Mouse (Mus musculus): ENCODE results near the gene Tmem222.

Tmem222 gene

DNA sequence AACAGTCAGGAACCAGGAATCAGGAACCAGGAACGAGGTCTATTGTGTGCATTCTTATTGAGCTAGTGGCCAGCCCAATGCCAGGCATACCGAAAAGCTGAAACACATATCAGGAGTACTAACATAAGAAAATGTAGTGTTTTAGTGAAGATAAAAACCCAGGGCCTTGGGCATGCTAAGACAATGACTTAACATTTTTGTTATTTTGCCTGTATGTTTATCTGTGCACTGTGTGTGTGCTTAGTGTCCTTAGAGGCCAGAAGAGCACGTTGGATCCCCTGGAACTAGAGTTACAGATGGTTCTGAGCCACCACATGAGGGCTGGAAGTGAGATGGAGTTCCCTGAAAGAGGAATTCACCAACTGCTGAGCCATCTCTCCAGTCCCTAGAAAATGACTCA lies 7.7 kb upstream of the Tmem222 start:
- no peak for DNase-seq (ENCODE audit: low read depth)

DNA sequence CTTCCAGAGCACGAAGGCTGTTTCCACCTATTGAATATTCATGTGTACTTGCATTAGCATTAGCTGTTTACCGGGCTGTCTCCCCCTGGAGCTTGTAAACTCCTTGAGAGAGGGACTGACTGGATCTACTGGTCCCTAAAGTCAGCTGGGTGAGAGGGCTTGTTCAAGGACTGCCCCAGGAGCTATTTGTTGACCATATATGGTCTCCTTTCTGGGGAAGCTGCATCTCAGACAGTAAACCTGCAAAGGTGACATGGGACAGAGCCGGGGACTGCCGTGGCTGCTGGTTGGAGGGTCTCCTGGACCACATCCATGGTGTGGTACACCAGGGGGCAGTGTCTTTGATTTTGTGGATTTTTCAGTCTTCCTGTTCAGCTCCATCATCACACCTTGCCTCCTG lies 5.1 kb upstream of the Tmem222 start:
- DNase-seq (ENCODE audit: low read depth) = no peak

GRCm38 (mm10) chr4:133281951-133282481 lies 4.4 kb upstream of the Tmem222 start:
- no peak for DNase-seq (ENCODE audit: low read depth)

DNA sequence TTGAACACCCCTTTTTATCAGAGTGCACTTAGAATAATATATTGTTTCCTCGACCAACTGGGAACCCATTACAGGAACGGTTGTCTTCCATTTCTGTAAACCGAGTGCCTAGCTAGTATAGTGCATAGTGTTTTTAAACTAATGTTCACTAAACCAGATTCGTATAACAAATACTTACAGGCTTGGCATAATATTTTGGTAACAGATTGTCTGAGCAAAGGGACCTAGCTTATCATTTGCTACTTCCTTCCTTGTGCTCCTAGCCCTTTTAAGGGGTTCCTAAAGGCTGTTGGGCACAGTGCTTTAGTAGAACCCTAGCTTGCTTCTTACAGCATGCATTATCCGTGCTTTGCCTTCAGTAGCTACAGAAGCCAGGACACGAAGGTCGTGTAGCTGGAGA lies 3.9 kb upstream of the Tmem222 start:
- DNase-seq (ENCODE audit: low read depth) = no peak

- DNase-seq (ENCODE audit: low read depth) = no peak
Observed at GRCm38 (mm10) chr4:133278482-133278881, 890 bp upstream of the Tmem222 start.

GRCm38 (mm10) chr4:133278067-133278466 lies 475 bp upstream of the Tmem222 start:
- DNase-seq (ENCODE audit: low read depth) = no peak

DNA sequence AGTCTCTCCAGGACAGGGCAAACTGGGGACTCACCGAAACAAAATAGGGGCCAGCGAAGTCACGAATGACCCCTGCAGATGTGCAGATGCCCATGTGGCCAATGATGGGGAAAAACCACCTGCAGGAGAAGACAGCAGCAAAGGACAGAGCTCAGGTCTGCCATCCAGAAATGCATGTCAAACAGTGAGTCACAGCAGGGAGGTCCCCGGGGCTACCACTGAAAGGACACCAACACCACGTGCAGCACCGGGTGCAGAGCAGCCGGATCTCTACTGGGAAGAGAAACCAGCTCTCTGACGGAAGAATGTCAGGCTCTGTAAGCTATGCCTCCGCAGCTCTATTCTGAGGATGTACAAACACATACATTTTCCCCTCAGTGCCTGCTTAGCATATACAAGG lies 6.7 kb downstream of the Tmem222 start:
- DNase-seq (ENCODE audit: low read depth) = no peak

DNA sequence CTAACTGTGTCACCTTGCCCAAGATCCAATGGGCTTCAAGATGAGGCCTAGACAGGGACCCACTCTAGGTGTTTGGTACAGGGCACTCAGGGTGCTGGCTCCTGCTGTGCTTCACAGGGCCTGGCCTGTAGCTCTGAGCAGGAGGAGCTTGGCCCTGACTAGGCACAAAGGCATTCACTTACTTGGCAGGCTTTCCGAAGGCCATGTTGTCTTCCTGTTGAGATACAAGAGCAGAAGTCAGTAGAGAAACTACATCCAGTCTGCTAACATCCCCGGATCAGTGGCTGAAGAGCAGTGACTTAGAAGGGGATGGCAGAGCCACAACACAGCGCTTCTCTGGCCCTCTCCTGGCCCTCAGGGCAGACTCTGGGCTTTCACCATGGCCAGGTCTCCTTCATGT lies 8.0 kb downstream of the Tmem222 start:
- DNase-seq (ENCODE audit: low read depth) = peak; percentile 44

DNA sequence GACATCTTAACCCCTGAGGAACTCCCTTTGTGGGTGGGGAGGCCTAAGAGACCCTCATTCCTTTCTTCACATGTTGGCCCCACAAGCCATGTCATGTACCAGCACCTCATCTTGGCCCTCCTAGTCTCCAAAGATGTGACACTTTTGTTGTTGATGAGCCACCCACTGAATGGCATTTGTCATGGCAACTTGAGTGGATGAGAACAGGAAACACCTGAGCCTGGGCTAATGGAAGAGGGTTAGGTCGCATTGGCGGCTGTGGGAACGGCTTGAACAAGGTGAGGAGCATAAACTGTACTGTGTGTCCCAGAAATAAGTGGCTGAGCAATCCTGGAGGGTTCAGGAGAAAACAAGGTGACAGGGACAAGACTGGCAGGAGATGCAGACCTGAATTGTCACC lies 8.7 kb downstream of the Tmem222 start:
- DNase-seq (ENCODE audit: low read depth) = no peak

- DNase-seq (ENCODE audit: low read depth) = no peak
Observed at GRCm38 (mm10) chr4:133266248-133266880, 11.2 kb downstream of the Tmem222 start.

GRCm38 (mm10) chr4:133265759-133266158 lies 11.8 kb downstream of the Tmem222 start:
- DNase-seq (ENCODE audit: low read depth) = no peak

GRCm38 (mm10) chr4:133265297-133265696 lies 12.3 kb downstream of the Tmem222 start:
- DNase-seq (ENCODE audit: low read depth) = no peak

- no peak for DNase-seq (ENCODE audit: low read depth)
Observed at GRCm38 (mm10) chr4:133264559-133264958, 13.0 kb downstream of the Tmem222 start.

DNA sequence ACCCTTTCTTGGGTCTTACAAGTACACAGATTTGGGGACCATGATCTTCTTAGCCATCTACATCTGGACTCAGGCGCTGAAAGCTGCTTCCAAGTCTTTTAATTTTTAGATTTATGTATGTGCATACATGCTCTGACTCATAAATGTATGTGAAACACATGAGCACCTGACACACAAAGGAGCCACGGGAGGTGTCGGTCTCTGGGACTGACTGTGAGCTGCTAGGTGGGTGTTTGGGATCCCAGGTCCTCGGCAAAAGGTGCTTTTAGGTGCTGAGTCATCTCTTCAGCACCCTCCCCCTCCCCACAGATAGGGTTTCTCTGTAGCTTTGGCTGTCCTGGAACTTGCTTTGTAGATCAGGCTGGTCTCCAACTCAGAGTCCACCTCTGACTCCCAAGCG lies 13.8 kb downstream of the Tmem222 start:
- no peak for DNase-seq (ENCODE audit: low read depth)

- no peak for DNase-seq (ENCODE audit: low read depth)
Observed at GRCm38 (mm10) chr4:133262882-133263281, 14.7 kb downstream of the Tmem222 start, which contains the start of gene Sytl1. Gene Sytl1 (minus strand): TSS chr4:133263113.

DNA sequence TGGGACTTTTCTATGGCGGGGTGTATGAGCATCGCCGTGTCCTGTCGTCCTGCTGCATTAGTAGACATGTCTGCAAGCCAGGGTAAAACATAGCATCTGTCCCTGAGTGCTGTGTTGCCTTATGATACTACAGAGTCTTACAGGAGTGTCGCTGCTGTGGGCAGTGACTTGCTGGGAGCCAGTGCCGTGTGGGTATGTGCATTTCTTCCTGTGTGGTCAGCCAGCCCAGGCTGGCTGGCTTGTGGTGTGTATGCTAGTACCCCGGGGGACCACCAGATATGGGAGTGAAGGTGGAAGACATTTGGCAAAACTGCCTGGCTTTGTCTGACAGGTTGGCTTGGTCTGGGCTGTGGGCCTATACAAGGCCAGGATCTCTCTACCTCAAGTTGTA lies 15.2 kb downstream of the Tmem222 start:
- DNase-seq (ENCODE audit: low read depth) = no peak

DNA sequence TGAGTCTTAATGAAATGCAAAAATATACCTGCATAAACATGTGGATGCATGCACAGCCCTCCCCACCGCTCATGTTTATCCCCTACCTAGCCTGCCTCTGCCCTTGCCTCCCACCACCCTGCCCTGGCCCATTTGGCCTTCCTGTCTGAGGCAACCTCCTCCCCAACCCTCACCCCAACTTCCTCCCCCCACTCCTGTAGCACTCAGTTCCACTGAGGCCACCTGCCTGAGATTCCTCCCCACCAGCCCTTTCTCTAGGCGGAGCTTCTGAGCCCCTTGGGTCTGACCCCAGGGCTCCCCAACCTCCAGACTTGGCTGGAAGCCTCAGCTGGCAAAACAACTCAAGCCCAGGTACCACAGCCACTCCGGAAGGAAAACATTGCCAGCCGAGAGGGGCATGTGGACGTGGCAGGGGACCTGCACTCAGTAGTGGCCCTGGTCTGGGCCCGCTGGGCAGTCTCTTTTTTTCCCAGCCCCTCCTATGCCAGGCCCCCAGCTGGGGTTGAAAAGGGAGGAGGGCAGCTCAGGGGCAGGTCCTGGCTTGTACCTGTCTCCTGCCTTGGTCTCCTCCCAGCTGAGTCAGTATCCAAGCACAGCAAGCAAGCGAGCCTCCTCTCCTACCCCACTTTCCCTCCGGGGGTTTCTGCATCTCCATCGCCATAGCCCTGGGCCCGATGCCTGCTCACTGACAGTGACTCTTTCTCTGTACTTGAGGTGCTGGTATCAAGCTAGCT lies 15.8 kb downstream of the Tmem222 start:
- DNase-seq (ENCODE audit: low read depth) = no peak

DNA sequence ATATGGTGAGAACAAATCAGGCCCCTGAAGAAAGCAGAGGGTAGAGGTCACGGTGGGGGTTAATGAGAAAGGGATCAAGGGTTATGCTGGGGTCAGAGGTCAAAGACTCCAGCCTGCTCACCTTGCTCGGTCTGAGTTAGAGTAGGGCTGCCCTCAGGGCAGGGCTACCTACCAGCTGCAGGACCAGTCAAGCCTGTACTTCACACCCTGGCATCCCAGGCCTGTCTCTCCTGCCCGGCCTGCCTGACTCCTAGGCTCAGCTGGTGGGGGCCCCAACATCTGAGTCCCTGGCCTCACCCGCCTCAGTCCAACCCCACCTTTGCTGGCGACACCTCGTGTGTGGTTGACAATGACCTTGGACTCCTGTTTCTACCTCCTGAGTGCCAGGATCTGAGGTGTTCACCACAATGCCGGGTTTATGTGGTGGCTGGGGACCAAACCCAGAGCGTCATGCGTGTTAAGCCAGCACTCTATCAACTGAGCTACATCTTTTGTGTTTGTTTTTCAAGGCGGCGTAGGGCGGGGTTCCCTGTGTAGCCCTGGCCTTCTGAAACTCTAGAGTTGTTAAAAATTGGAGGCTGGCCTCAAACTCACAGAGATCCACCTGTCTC lies 19.7 kb downstream of the Tmem222 start:
- DNase-seq (ENCODE audit: low read depth) = no peak

- no peak for DNase-seq (ENCODE audit: low read depth)
Observed at GRCm38 (mm10) chr4:133257230-133257629, 20.4 kb downstream of the Tmem222 start.

- no peak for DNase-seq (ENCODE audit: low read depth)
Observed at GRCm38 (mm10) chr4:133256820-133257219, 20.8 kb downstream of the Tmem222 start.

DNA sequence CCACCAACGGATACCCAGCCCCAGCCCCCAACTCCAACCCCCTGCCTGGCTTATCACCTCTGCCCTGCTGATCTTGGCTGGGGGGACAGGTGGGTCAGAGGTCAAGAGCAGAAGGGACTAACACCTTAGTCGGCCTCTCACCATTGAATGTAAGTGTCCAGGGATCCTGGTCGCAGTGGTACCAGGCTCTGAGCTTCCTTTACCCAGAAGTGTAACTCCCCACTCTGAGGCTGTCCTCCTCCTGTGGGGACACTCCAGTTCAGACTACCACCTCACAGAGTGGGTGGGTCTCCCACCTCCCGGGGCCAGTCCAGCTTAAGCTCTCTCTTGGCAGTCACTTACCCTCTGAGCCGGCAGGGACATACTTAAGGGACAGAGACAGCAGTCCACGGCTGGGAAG lies 22.2 kb downstream of the Tmem222 start:
- DNase-seq (ENCODE audit: low read depth) = no peak

- DNase-seq (ENCODE audit: low read depth) = no peak
Observed at GRCm38 (mm10) chr4:133253412-133253811, 24.2 kb downstream of the Tmem222 start.

DNA sequence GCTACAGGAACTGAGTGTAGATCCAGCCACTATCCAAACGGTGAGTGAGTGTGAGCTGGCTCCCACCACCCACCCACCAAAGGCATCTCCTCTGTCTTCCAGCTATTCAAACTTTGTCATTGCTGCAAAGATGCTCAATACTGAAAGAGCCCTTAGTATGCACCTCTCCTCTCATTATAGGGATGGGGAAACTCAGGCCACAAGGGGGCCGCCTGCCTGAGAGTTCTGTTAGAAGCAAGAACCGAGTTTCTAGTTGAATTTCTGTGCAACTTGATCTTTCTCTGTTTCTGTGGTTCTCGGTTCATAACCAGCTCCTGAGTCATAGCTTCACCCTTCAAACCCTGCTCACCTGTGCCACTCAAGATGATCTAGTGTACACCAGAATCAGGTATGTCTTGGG lies 25.5 kb downstream of the Tmem222 start:
- DNase-seq (ENCODE audit: low read depth) = no peak

Data from fibroblast of lung, adult 2 months (primary cell).